Mouse (Mus musculus): ENCODE measurements around the gene 2610301B20Rik.

GRCm38 (mm10) chr4:10931040-10931439 is 56.7 kb downstream of the 2610301B20Rik start:
- TF ChIP-seq USF1 (IDR thresholded peaks at IDR 0.05; ENCODE audit: low read depth) (no peak), POLR2A (IDR thresholded peaks at IDR 0.05; ENCODE audit: insufficient read length, low read depth) (no peak), MAX (IDR thresholded peaks at IDR 0.05; ENCODE audit: low read depth) (no peak), CEBPB (IDR thresholded peaks at IDR 0.05; ENCODE audit: insufficient read depth, poor library complexity, severe bottlenecking) (no peak), MYOD1 (IDR thresholded peaks at IDR 0.05; ENCODE audit: control insufficient read depth in 1 of 3, insufficient read length in 2 of 3, low read depth in 2 of 3) (no peak), MYOG (IDR thresholded peaks at IDR 0.05; ENCODE audit: control insufficient read depth in 1 of 3, insufficient read depth in 1 of 3, insufficient read length in 2 of 3, low read depth in 2 of 3) (no peak), TCF12 (IDR thresholded peaks at IDR 0.05; ENCODE audit: insufficient read depth, poor library complexity, severe bottlenecking) (no peak), E2F4 (IDR thresholded peaks at IDR 0.05; ENCODE audit: insufficient read depth) (no peak), POLR2AphosphoS2 (IDR thresholded peaks at IDR 0.05; ENCODE audit: insufficient read length, low read depth) (no peak), TCF3 (IDR thresholded peaks at IDR 0.05; ENCODE audit: insufficient read length, low read depth) (no peak), SRF (IDR thresholded peaks at IDR 0.05; ENCODE audit: control insufficient read depth, insufficient read length, low read depth) (no peak), REST (IDR thresholded peaks at IDR 0.05; ENCODE audit: insufficient read depth, insufficient read length) (no peak)

Measured in myocyte (in vitro differentiated cells).